Mouse (Mus musculus): ENCODE data around the gene Gprc5d. TPM values are rescaled to one million over a fixed set of nuclear protein-coding genes. Genes with fewer than 3 reads are reported as not detected.

Gprc5d gene
- total RNA-seq, 2 experiments from 2014 or later: not detected

GRCm38 (mm10) chr6:135136439-135137161 lies 18.5 kb upstream of the Gprc5d start:
- no peak for DNase-seq (ENCODE audit: low spot score in 2 of 2)

GRCm38 (mm10) chr6:135135735-135136134 lies 17.7 kb upstream of the Gprc5d start:
- no peak for DNase-seq (ENCODE audit: low spot score in 2 of 2)

DNA sequence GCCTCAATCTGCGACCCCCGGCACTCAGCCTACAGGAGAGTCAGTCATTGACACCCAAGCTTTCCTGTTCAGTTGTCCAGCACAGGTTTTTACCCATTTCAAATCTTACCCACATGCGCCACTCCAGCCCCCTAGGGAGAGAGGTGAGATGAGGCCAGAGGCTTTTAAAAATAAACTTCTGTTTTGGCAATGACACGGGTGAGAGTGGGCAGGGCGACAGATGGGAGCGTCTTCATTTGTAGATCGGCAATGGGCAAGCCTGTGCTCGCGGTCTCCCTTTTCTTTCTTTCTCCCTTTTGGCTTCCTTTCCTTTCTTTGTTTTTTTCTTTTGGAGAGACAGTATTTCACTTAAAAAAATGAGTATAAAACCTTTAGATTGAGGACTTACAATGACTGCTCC lies 15.4 kb upstream of the Gprc5d start:
- DNase-seq (ENCODE audit: low spot score in 2 of 2): no peak

DNA sequence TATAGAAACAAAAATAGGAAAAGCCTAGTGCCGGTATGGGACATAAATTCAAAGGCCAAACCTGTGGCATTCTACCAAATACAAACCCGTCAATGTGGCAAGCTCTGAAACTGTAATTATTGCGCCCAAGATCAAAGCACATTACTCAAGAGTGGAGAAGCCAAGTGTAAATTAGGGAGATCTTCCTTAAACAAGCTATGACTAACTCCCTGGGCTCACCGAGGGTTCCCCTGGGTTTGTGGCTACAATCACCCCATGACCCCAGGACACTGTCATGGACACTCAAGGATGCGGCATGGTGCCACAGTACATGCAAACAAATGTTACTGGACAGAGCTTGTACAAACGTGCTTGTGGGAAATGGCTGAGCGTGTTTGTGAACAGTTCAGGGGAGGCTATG lies 15.0 kb upstream of the Gprc5d start:
- DNase-seq (ENCODE audit: low spot score in 2 of 2): no peak

DNA sequence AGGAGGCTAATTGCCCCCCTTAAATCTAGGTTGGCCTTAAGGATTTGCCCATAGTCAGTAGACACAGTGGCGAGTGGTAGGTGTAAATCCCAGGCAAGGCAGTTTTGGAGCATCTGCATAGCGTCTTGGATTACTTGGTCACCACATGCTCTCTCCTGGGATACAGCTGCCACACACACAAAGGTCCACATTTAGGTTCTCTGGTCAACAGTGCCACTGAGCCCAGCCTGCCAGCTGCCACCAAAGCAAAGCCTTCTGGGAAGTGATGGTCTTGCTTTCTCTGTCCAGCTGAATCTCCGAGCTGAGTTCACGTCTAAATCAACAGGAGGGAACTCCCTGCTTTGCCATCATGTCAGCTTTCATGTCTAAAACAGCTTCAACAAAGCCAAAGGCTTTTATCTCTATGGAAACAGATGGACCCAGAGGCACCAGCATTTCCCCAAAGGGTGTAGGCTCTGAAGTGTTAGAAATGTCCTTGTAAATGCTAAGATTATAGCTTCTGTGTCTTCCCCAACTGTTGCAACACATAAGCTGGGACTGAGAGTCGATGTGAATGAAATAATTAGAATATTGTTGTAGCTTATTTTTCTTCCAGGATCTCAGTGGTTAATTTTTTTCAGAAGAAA lies 6.8 kb upstream of the Gprc5d start:
- DNase-seq (ENCODE audit: low spot score in 2 of 2): no peak

DNA sequence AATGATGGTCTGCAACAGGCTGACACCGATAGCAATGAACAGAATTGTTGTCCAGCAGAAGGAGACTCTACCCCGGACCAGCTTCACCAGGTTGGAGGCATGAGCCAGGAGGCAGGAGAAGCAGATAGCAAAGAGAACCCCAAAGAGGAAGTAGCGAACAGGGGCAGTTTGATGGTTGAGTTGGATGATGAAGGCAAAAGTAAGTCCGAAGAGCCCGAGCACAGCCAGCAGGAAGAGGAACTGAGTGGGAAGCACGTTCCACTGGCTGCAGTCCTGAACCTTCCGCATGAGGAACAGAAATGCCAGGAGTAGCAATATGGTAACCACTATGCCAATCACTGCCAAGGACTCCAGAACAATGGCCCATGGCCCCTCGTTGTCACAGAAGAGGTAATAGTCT lies 1.6 kb downstream of the Gprc5d start:
- DNase-seq (ENCODE audit: low spot score in 2 of 2): no peak

DNA sequence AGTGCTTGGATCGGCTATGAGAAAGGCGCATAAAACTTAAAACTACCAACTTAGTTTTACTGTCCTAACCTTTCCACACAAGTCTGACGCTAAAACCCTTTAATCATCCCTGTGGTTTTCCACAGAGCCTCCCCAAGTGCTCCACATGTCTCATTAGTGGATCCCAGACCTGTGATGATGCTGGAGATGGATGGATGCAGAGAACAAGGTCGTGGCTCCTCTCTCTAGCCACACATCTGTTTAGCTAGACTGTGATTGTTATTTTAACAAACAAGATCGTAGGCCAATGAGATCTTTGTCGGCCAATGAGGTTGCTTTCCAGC lies 5.0 kb downstream of the Gprc5d start:
- no peak for DNase-seq (ENCODE audit: low spot score in 2 of 2)

DNA sequence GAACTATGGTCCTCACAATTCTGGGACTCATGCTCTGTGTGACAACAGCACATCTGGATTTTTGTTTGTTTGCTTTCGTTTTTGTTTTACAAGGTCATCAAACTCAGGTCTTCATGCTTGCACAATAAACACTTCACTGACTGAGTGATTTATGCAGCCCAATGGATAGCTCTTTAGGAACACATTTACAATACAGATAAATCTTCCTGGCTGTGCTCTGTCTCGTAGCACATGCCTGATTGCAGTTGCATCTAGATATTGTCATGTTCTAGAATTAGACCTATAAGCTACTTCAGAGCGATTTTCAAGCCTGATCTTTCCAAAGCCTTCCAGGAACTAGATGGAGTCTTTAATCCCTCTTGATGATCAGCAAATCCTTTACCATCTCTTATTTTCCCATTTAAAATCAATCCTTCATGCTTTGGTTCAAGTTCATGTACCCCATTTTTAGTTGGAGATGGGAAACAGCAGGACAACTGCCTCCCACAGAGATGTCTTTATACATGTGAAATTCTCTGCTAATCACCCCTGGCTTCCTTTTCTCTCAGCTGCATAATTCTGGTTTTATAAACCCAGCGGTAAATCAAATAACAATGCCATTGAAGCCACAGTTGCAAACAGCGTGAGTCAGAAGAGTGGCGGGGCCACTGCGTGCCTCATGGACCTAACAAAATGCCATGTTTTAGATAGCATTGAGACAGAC lies 5.5 kb downstream of the Gprc5d start:
- DNase-seq (ENCODE audit: low spot score in 2 of 2): no peak

DNA sequence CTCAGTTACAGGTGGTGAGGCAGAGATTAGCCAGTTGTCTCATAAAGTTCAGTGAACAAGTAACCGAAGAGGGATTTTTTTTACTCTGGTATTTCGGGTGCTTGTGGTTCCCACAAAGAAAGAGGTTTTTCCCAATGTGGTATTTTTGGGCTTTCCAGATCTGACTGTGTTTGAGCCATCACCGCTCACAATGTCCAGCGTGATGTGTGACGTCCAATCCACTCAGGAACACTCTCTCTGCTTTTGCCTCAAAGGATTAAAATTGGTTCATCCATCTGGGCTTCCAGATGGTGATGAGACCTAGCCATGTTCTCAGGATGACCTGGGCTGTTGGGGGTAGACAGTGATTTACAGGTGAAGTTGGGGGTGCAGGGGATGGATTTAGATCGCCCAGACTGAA lies 11.1 kb downstream of the Gprc5d start:
- no peak for DNase-seq (ENCODE audit: low spot score in 2 of 2)

DNA sequence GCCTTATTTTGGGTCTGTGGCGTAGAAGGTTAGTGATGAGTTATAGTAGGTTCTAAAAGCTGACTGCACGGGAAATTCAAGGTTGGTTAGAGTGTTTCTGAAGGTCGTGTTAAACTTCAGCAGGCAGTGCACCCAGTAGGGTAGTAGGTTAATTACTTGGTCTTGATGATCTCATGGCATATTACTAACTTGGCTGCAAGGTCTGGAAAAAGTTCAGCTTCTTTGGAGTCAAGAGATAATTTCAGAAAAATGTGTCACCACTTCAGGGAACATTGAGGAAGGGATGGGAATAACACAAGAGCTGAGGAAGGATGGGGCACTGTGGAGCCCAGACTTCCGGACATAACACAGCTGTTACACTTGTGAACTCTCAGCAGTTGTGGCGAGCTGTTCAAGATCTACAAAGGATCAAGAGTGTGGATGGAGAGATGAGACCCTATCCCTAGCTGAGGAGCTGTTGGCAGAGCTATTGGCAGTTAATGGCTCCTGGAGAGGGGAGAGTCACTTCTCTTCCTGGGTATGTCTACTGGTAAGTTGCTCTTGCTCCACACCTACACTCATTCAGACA lies 15.3 kb downstream of the Gprc5d start:
- DNase-seq (ENCODE audit: low spot score in 2 of 2): no peak

DNA sequence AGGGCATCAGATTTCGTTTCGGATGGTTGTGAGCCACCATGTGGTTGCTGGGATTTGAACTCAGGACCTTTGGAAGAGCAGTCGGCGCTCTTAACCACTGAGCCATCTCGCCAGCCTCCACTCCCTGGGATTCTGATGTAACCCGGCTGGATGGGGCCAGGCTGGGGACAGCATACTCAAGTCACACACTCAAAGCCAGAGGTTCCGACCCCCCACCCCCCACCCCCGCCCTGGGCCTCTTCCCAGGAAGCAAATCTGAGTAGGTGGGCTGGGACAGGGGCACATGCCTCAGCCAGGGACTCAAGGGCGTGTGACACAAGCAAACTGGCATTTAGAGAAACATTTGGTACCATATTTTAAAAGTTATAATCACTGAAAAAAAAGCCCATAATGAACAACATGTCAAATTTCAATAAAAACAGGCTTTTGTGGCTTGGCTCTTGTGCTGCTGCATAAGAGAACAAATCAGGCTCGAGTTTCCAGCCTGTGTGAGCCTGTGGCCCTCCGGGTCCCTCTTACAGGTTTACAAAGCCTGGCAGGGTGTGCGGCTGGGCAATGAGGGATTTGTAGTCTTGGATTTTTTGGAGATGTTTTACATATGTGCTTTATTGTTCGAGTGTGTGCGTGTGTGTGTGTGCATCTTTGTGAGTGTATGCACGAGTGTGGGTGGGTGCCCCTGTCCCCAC lies 17.2 kb downstream of the Gprc5d start:
- no peak for DNase-seq (ENCODE audit: low spot score in 2 of 2)

- DNase-seq (ENCODE audit: low spot score in 2 of 2): peak; percentile 21 to 35
Observed at GRCm38 (mm10) chr6:135092798-135093470, 25.1 kb downstream of the Gprc5d start.

GRCm38 (mm10) chr6:135090661-135091060 lies 27.4 kb downstream of the Gprc5d start:
- DNase-seq (ENCODE audit: low spot score in 2 of 2): no peak

GRCm38 (mm10) chr6:135089786-135090185 lies 28.3 kb downstream of the Gprc5d start:
- peak; percentile 58 to 71 for DNase-seq (ENCODE audit: low spot score in 2 of 2)

DNA sequence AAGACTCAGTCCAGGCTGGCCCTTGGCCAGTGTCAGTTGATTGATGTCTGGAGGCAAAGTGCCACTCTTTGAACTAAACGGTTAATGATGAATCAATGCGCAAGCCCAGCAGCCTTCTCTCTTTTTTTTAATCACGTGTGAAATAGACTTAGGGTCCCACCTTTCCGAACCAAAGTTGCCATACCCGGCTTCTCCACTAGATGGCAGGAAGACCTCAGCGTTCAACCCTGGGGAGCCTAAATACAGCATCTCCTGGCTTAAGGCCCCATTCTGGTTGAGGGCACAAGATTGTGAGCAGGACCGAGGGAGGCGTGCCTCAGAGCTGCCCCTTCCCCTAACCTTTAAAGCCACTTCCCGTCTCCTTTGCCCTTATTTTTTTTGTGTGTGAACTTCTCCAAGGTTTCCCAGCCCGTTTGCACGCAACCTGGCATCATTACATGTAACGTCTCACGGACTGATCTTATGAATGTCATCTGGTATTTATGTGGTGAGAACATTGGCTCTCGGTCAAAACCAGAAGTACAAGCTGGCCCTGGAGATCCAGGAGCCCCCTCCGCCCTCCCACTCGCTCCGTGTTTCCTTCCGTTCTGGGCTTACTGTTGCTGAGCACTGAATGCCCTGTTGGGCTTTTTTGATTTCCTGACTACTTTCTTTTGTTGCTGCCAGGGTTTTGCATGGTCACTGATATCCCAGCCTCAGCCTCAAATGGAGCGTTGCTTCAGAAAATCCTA lies 30.2 kb downstream of the Gprc5d start:
- peak; percentile 94 to 96 for DNase-seq (ENCODE audit: low spot score in 2 of 2)

- DNase-seq (ENCODE audit: low spot score in 2 of 2): no peak
Observed at GRCm38 (mm10) chr6:135085703-135086102, 32.4 kb downstream of the Gprc5d start.

GRCm38 (mm10) chr6:135083991-135084502 lies 34.0 kb downstream of the Gprc5d start:
- no peak for DNase-seq (ENCODE audit: low spot score in 2 of 2)

DNA sequence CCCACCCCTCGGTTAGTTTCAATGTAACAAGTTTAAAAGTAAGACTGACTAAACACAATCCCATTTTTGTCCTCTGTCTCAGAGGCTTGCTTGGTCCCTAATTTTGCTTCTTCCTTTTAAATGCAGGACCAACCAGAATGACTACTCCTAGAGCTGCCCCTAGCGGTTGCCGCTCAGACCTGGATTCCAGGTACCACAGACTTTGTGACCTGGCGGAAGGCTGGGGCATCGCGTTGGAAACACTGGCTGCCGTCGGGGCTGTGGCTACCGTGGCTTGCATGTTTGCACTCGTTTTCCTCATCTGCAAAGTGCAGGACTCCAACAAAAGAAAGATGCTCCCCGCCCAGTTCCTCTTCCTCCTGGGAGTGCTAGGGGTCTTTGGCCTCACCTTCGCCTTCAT lies 39.7 kb downstream of the Gprc5d start:
- DNase-seq (ENCODE audit: low spot score in 2 of 2): no peak

DNA sequence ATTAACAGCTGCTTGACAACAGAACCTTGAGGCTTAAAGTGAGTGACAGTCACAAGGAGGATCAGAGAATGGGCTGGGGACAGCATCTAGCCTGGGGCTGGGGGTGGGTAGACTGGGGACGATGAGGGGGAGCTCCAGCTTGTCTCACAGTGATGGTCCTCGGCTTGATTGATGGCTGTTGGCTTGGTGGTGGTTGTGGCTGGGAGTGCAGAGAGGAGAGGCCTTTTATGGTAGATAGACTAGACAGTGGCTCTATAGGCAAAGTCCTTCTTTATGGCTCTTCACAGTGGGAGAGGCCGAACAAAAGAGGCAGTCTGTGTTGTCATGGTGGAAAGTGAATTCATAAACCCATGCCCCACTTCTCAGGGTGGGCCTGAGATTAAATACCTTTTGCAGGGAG lies 41.9 kb downstream of the Gprc5d start:
- no peak for DNase-seq (ENCODE audit: low spot score in 2 of 2)

DNA sequence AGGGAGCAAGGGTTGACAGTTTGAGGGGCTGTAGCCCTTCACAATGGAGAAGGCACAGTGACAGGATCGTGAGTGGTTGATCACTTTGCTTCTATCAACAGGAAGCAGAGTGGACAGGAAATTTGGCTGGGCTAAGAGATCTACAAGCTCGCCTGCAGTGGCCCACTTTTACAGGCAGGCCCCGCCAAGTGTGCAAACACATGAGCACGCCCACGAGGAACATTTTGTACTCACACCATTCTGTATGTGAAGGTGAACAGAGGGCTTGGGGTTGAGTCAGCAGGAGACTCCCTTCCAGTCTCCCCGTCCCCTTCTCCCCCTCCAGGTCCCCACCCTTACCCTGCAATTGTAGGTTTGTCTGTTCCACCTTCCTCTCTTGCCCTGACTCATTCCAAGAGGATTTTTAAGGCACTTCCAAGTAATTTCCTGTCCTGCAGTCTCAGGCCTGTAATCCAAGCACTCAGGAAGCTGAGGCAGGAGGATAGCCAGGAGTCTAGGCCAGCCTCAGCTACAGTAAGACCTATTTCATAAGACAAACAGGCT lies 43.6 kb downstream of the Gprc5d start:
- DNase-seq (ENCODE audit: low spot score in 2 of 2): no peak
